Mouse (Mus musculus) megakaryocyte-erythroid progenitor cell, adult 5-6 weeks (primary cell): ENCODE measurements around the gene Numb. TPM values are rescaled to one million over a fixed set of nuclear protein-coding genes. Genes with fewer than 3 reads are reported as not detected.
"Not testable (repeated sequence)": the region's sequence is repeated elsewhere in the genome, so short reads cannot be mapped to it uniquely, and the experiment has no call there.

Experiments used
- ATAC-seq: replicated peaks from 2 replicates; pipeline ENCODE4 v1.8.0; 2016; ENCODE audit warnings: mild to moderate bottlenecking, inconsistent platforms; ENCODE audit not compliant: severe bottlenecking, poor library complexity, low FRiP score, low TSS enrichment
- total RNA-seq, 2 experiments: library from RNA; stranded (forward) in 1 of 2; stranded (reverse) in 1 of 2; fragments of 200-1000, 215-1000 nt in 1 of 2; fragments of >200 nt in 1 of 2; fragmentation: Nextera tagmentation in 1 of 2; gene quantifications; 2 replicates each; pipeline ENCODE4 v1.2.3; 2014 to 2017

The Numb gene
- total RNA-seq, 2 experiments from 2014 or later: 8.8 to 24.8 TPM

DNA sequence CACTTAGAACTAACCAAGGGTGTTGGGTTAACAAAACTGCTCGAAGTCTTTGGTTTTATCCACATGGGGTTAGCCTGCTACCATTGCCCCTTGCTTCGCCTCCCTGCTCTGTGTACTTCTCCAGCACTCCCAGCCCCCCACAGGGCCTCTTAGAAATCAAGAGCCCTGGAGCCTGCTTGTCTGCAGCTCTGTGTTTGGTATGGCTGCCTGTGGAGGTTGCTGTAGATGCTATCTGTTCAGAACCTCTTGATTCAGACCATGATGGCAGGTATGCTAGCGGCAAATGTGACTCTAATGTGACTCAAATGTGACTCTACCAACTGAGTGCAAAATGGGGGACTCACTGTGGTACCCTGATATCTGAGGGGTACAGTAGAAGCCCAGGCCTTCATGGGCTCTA is 2.6 kb upstream of the Numb start:
- no peak for ATAC-seq

DNA sequence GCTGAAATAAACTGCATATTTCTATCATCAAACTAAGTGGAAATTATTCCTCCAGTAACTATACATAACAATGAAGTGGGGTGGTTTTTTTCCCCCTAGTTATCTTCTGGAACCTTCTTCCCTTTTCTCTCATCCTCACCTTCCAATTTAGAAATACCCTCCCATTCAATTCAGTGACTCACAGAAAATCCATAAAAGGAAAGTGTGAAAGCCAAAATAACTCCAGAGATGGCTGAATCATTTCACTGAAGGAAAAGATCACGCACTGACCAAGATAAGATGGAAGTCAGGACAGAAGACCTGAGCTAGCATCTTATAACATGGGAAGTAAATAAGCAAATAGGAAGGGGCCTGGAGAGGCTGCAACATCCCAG is 1.7 kb upstream of the Numb start:
- ATAC-seq: no peak

- ATAC-seq: no peak
Observed at GRCm38 (mm10) chr12:83922724-83923485, 1.2 kb upstream of the Numb start.

- ATAC-seq: no peak
Observed at GRCm38 (mm10) chr12:83920721-83921441, 853 bp downstream of the Numb start.

DNA sequence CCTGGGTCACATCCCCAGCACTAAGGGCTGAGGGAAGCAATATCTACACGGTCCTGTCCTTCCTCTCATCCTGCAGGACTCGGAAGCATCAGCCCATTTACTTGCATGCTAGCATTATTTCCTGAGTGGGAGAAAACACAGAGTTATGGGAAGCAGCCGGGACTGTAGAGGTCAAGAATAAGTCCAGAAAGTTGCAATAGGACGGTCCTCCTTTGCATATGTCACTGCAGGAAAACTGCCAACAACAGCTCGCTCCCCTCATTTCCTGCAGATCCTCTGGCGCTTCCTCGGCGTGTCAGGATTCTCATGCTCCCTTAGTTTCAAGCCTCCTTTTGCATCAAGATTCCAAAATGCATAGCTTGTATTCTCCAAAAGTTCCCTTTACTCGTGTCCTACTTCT is 4.8 kb downstream of the Numb start:
- no peak for ATAC-seq

DNA sequence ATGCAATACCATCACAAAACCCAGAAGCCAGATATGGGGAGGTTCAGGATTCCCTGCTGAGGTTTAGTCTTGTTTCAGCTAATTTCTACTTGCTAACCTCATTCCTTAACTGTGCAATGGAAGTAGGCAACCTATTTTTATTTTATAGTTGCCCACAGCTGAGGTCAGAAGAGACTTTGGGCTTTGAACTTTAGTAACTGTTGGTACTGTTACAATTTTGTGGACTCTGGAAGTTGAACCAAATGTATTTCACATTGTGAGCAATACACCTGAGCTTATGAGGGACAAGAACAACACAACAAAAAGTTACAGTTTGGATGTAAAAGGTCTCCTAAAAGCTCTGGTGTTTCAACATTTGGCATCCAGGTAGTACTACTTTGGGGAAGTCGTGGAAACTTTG is 6.9 kb downstream of the Numb start:
- no peak for ATAC-seq

- ATAC-seq: no peak
Observed at GRCm38 (mm10) chr12:83914202-83914740, 7.5 kb downstream of the Numb start.

DNA sequence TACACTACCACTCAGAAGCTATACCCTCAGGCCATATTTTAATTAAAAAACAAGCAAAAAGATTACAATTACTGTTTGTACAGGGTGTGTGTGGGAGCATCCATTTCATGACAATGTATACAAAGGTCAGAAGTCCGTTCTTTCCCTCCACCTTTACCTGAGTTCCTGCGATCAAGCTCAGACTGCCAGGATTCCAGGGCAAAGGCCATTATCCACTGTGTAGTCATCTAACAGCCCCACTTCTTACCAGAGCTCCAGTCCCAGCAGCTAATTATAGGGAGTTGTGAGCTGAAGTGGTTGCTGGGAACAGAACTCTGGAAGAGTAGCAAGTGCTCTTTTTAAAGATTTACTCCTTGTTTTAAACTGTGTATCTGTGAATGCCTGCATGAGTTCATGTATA is 11.3 kb downstream of the Numb start:
- no peak for ATAC-seq

DNA sequence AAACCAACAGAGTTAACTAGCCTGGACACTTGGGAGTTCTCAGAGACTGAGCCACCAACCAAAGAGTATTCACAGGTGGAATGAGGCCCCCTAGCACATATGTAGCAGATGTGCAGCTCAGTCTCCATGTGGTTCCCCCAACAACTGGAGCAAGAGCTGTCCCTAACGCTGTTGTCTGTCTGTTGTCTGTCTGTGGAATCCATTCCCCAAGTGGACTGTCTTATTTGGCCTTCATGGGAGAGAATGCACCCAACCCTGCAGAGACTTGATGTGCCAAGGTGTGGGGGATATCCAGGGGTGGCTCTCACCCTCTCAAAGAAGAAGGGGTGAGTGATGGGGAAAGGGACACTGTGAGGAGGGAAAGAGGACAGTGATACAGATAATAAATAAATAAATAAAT is 28.8 kb downstream of the Numb start:
- ATAC-seq: no peak

GRCm38 (mm10) chr12:83891278-83891677 is 30.5 kb downstream of the Numb start:
- no peak for ATAC-seq

- ATAC-seq: no peak
Observed at GRCm38 (mm10) chr12:83889128-83889527, 32.6 kb downstream of the Numb start.

GRCm38 (mm10) chr12:83885516-83886285 is 36.0 kb downstream of the Numb start:
- ATAC-seq: no peak

DNA sequence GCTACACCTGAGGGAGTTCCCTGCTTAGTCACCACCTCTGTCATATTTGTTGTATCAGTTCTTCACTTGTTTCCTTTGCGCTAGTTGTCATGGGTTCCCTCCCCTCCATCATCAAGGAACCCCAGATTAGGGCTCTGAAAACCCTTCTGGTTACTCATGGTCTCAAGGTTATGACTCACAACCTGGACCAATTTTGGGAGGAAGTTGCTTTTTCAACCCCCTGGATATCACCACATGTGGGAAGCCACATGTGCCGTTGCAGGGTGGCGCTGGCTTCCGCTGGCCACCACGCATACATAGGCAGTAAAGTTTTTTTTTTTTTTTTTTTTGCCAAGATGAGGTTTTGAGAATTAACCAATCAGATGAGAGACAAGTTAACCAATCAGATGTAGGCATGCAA is 36.7 kb downstream of the Numb start:
- not testable (repeated sequence) for ATAC-seq

GRCm38 (mm10) chr12:83882503-83882902 is 39.2 kb downstream of the Numb start:
- ATAC-seq: no peak

GRCm38 (mm10) chr12:83882088-83882487 is 39.6 kb downstream of the Numb start:
- ATAC-seq: no peak

- no peak for ATAC-seq
Observed at GRCm38 (mm10) chr12:83880913-83881312, 40.8 kb downstream of the Numb start.

- ATAC-seq: no peak
Observed at GRCm38 (mm10) chr12:83875097-83875496, 46.6 kb downstream of the Numb start.

- ATAC-seq: peak; percentile 88
Observed at GRCm38 (mm10) chr12:83874597-83874996, 47.1 kb downstream of the Numb start.

DNA sequence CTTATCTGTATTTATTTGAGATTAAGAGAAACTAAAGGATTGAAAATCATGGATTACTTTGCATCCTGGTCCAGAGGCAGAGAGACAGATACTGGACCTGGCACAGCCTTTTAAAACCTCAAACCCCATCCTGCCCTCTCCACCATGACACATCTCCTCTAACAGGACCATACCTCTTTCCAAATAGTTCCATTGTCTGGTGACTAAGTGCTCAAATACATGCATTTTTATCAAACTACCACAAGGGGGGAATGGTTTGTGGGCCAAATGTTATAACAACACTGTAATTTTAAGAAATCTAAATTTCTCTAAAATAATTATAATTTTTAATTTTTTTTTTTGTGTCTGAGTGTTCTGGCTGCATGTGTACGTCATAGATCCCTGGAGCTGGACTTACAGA is 57.2 kb downstream of the Numb start:
- ATAC-seq: peak; percentile 30; the same call in 1 of the 2 replicates

DNA sequence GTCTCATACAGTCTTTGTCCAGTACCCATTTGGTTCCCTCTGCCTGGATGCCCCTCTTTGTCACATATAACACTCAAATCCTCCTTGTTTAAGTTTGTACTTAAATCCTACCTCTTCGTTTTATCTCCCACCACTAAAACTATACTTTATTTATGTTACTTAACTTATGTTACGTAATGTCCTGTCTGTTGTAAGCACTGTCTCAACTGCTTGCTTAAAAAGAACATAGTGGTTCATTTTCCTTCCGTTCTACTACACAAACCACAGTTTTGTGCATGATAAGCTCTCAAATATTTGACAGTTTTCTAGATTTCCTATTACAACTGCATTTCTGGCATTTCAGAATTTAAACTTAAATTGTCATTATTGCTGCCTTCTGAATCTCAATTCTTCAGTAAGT is 59.9 kb downstream of the Numb start:
- ATAC-seq: no peak
